Mouse (Mus musculus): ENCODE measurements around the gene Pdyn. TPM values are rescaled to one million over a fixed set of nuclear protein-coding genes. Genes with fewer than 3 reads are reported as not detected.

Gene Pdyn
- polyA plus RNA-seq, 2 experiments, result 0.11 to 0.18 TPM

DNA sequence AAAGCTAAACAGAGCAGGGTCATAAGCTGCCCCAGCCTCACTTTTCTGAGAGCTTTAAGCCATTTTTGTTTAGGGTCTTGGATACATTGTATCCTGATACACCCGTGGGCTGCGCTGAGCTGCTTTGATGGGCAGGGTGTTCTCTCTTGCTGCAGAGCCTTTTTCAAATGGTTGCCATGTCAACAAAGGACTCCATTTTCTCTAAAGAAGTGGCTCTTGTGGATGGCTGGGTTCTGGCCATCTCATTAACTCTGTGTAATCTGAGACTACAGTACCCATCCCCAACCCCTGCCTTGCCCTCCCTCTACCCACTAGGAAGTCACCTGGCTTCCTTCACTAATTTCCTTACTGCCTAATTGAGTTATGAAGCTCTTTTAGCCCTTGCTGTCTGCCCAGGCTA, 22.0 kb downstream of the Pdyn start:
- no peak overlapping the region for H3K27ac ChIP-seq (replicated peaks; ENCODE audit: low read depth, low read length)
- no peak overlapping the region for H3K4me3 ChIP-seq (replicated peaks; ENCODE audit: low read length)
- no peak for TF ChIP-seq POLR2A (IDR thresholded peaks at IDR 0.05; ENCODE audit: borderline replicate concordance, extremely low read depth, insufficient read depth, insufficient read length)
- H3K27me3 ChIP-seq (ENCODE audit: control insufficient read depth, insufficient read depth, low read length), result no peaks in the 10 kb centered on the region
- no peak overlapping the region for H3K4me2 ChIP-seq (replicated peaks; ENCODE audit: low read depth, low read length, severe bottlenecking)
- ATAC-seq (ENCODE audit: low FRiP score, low read depth) (no peak), DNase-seq (ENCODE audit: low spot score) (no peak)
- no peaks in the 10 kb centered on the region for H3K9me3 ChIP-seq (ENCODE audit: control insufficient read depth, low read length)
- no peak overlapping the region for H3K9ac ChIP-seq (ENCODE audit: low read depth, low read length, severe bottlenecking)
- no peaks in the 10 kb centered on the region for H3K4me1 ChIP-seq (ENCODE audit: control insufficient read depth, insufficient read depth, low read length)
- WGBS, result 44% methylated on average over 2 of the region's 2 CpGs
- H3K36me3 ChIP-seq (ENCODE audit: control insufficient read depth, insufficient read depth, low read length), result no peaks in the 10 kb centered on the region

DNA sequence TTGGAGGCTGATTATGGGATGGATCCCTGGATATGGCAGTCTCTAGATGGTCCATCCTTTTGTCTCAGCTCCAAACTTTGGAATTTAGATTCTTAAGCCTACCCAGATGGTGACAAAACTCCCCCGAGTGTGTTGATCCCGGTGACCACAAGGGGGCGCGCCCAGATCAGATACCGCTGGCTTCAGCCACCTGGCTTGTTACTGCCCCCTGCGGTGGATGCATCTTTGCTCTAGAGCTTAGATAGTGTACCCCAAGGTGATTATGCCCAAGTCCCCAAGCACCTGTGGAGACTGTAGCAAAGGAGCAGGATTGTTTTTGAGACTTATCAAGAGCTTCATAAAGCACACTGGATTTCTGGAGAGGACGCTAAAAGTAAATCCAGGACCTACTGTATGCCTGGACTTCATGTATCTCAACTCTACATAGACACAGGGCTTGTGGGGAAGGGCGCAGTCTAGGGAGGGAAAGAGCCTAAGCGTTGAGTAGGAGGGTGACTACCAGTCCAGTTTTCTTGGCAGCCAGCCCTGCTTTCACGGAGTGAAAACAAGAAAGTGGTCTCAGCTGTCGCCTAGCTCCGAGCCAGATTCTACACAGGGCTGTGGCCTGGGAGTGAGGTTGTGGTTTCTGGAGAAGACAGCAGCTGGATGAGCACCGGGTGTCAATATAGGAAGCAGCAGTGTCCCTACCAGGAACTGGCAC, 24.6 kb downstream of the Pdyn start:
- TF ChIP-seq POLR2A (IDR thresholded peaks at IDR 0.05; ENCODE audit: borderline replicate concordance, extremely low read depth, insufficient read depth, insufficient read length), result no peak
- H3K27ac ChIP-seq (replicated peaks; ENCODE audit: low read depth, low read length), result no peak overlapping the region
- no peak overlapping the region for H3K4me3 ChIP-seq (replicated peaks; ENCODE audit: low read length)
- DNase-seq (ENCODE audit: low spot score) (peak; percentile 73), ATAC-seq (ENCODE audit: low FRiP score, low read depth) (no peak)
- no peak overlapping the region for H3K4me2 ChIP-seq (replicated peaks; ENCODE audit: low read depth, low read length, severe bottlenecking)
- 30% methylated on average over 13 of the region's 13 CpGs for WGBS
- no peaks in the 10 kb centered on the region for H3K27me3 ChIP-seq (ENCODE audit: control insufficient read depth, insufficient read depth, low read length)
- H3K9me3 ChIP-seq (ENCODE audit: control insufficient read depth, low read length), result no peaks in the 10 kb centered on the region
- no peak overlapping the region for H3K9ac ChIP-seq (ENCODE audit: low read depth, low read length, severe bottlenecking)
- no peaks in the 10 kb centered on the region for H3K36me3 ChIP-seq (ENCODE audit: control insufficient read depth, insufficient read depth, low read length)
- H3K4me1 ChIP-seq (ENCODE audit: control insufficient read depth, insufficient read depth, low read length), result no peaks in the 10 kb centered on the region

GRCm38 (mm10) chr2:129671911-129672310, 27.7 kb downstream of the Pdyn start:
- Histone ChIP-seq H3K4me2 (replicated peaks; ENCODE audit: low read depth, low read length, severe bottlenecking) (no peak overlapping the region), H3K9me3 (ENCODE audit: control insufficient read depth, low read length) (no peaks in the 10 kb centered on the region), H3K27ac (replicated peaks; ENCODE audit: low read depth, low read length) (no peak overlapping the region), H3K27me3 (ENCODE audit: control insufficient read depth, insufficient read depth, low read length) (no peaks in the 10 kb centered on the region), H3K9ac (ENCODE audit: low read depth, low read length, severe bottlenecking) (no peak overlapping the region), H3K4me3 (replicated peaks; ENCODE audit: low read length) (no peak overlapping the region), H3K36me3 (ENCODE audit: control insufficient read depth, insufficient read depth, low read length) (no peaks in the 10 kb centered on the region), H3K4me1 (ENCODE audit: control insufficient read depth, insufficient read depth, low read length) (no peaks in the 10 kb centered on the region)
- no peak for DNase-seq (ENCODE audit: low spot score)
- ATAC-seq (ENCODE audit: low FRiP score, low read depth), result no peak
- TF ChIP-seq POLR2A (IDR thresholded peaks at IDR 0.05; ENCODE audit: borderline replicate concordance, extremely low read depth, insufficient read depth, insufficient read length), result no peak
- 74% methylated on average over 4 of the region's 4 CpGs for WGBS

- ATAC-seq (ENCODE audit: low FRiP score, low read depth), result no peak
- TF ChIP-seq POLR2A (IDR thresholded peaks at IDR 0.05; ENCODE audit: borderline replicate concordance, extremely low read depth, insufficient read depth, insufficient read length), result no peak
- no peak overlapping the region for H3K4me3 ChIP-seq (replicated peaks; ENCODE audit: low read length)
- H3K27me3 ChIP-seq (ENCODE audit: control insufficient read depth, insufficient read depth, low read length), result no peaks in the 10 kb centered on the region
- H3K4me2 ChIP-seq (replicated peaks; ENCODE audit: low read depth, low read length, severe bottlenecking), result no peak overlapping the region
- H3K4me1 ChIP-seq (ENCODE audit: control insufficient read depth, insufficient read depth, low read length), result no peaks in the 10 kb centered on the region
- DNase-seq (ENCODE audit: low spot score), result no peak
- 72% methylated on average over 4 of the region's 4 CpGs for WGBS
- no peaks in the 10 kb centered on the region for H3K36me3 ChIP-seq (ENCODE audit: control insufficient read depth, insufficient read depth, low read length)
- H3K9ac ChIP-seq (ENCODE audit: low read depth, low read length, severe bottlenecking), result no peak overlapping the region
- no peaks in the 10 kb centered on the region for H3K9me3 ChIP-seq (ENCODE audit: control insufficient read depth, low read length)
- H3K27ac ChIP-seq (replicated peaks; ENCODE audit: low read depth, low read length), result no peak overlapping the region
These were observed 37.2 kb downstream of the Pdyn start for GRCm38 (mm10) chr2:129662484-129662883.

GRCm38 (mm10) chr2:129660020-129660419, 39.6 kb downstream of the Pdyn start:
- H3K4me1 ChIP-seq (ENCODE audit: control insufficient read depth, insufficient read depth, low read length), result no peaks in the 10 kb centered on the region
- no peaks in the 10 kb centered on the region for H3K27me3 ChIP-seq (ENCODE audit: control insufficient read depth, insufficient read depth, low read length)
- H3K27ac ChIP-seq (replicated peaks; ENCODE audit: low read depth, low read length), result no peak overlapping the region
- ATAC-seq (ENCODE audit: low FRiP score, low read depth), result no peak
- H3K9ac ChIP-seq (ENCODE audit: low read depth, low read length, severe bottlenecking), result no peak overlapping the region
- H3K4me2 ChIP-seq (replicated peaks; ENCODE audit: low read depth, low read length, severe bottlenecking), result no peak overlapping the region
- no peak for DNase-seq (ENCODE audit: low spot score)
- no peaks in the 10 kb centered on the region for H3K9me3 ChIP-seq (ENCODE audit: control insufficient read depth, low read length)
- H3K36me3 ChIP-seq (ENCODE audit: control insufficient read depth, insufficient read depth, low read length), result no peaks in the 10 kb centered on the region
- no peak for TF ChIP-seq POLR2A (IDR thresholded peaks at IDR 0.05; ENCODE audit: borderline replicate concordance, extremely low read depth, insufficient read depth, insufficient read length)
- H3K4me3 ChIP-seq (replicated peaks; ENCODE audit: low read length), result no peak overlapping the region
- WGBS, result 72% methylated on average over 6 of the region's 6 CpGs

Data from limb, embryonic 14.5 days (tissue).